Mouse (Mus musculus) MEL (cell line): ENCODE measurements at regions not wholly inside any gene's neighbourhood (a gene's known extent, or its start where the extent isn't known, plus 50 kb on each side); places are given as distances from the start of the nearest gene placed in this dataset.

ENCODE experiments used
- DNase-seq: peaks from one replicate; pipeline ENCODE4 v3.0.0; 2011; ENCODE audit warnings: low read depth, low spot score
- H3K27ac ChIP-seq: 2 replicates; pipeline ENCODE4 v1.5.1; 2012; ENCODE audit warnings: low read depth, mild to moderate bottlenecking, control low read depth, low read length, moderate library complexity; ENCODE audit not compliant: control insufficient read depth
- H3K27me3 ChIP-seq, 2 experiments: fragments of 150-350 bp in 1 of 2; sonication (generic) in 1 of 2; 2 replicates each; pipeline ENCODE4 v1.6.1; 2012; ENCODE audit warnings: low read length in 2 of 2, mild to moderate bottlenecking in 2 of 2, improper control_type of control experiment in 1 of 2, moderate library complexity in 1 of 2; ENCODE audit not compliant: insufficient read depth in 2 of 2, control insufficient read depth in 1 of 2
- H3K36me3 ChIP-seq, 2 experiments: 2 replicates each; pipeline ENCODE4 v1.6.1; 2012 to 2014; ENCODE audit warnings: low read length in 2 of 2, improper control_type of control experiment in 1 of 2, inconsistent platforms in 1 of 2, mild to moderate bottlenecking in 1 of 2; ENCODE audit not compliant: insufficient read depth in 2 of 2, control insufficient read depth in 1 of 2
- H3K4me1 ChIP-seq, 2 experiments: fragments of 150-350 bp in 1 of 2; sonication (generic) in 1 of 2; 2 replicates each; pipeline ENCODE4 v1.6.1; 2012; ENCODE audit warnings: low read length in 2 of 2, improper control_type of control experiment in 1 of 2, mild to moderate bottlenecking in 1 of 2; ENCODE audit not compliant: insufficient read depth in 2 of 2, control insufficient read depth in 1 of 2
- H3K4me3 ChIP-seq, 2 experiments: fragments of 150-350 bp in 1 of 2; sonication (generic) in 1 of 2; 2 replicates each; pipeline ENCODE4 v1.5.1; 2012; ENCODE audit warnings: low read depth in 2 of 2, low read length in 2 of 2, mild to moderate bottlenecking in 2 of 2, moderate library complexity in 2 of 2, control low read depth in 1 of 2, improper control_type of control experiment in 1 of 2; ENCODE audit not compliant: control insufficient read depth in 1 of 2, insufficient read depth in 1 of 2
- H3K79me2 ChIP-seq: 2 replicates; pipeline ENCODE4 v1.6.1; 2012; ENCODE audit warnings: mild to moderate bottlenecking, low read length, moderate library complexity; ENCODE audit not compliant: control insufficient read depth, poor library complexity, insufficient read depth
- H3K9ac ChIP-seq: 2 replicates; pipeline ENCODE4 v1.6.1; 2012; ENCODE audit warnings: low read depth, mild to moderate bottlenecking, control low read depth, low read length, moderate library complexity; ENCODE audit not compliant: control insufficient read depth, poor library complexity, severe bottlenecking
- H3K9me3 ChIP-seq: fragments of 150-350 bp; sonication (generic); replicated peaks from 2 replicates; pipeline ENCODE4 v1.6.1; 2012; ENCODE audit warnings: mild to moderate bottlenecking, low read length, improper control_type of control experiment, moderate library complexity; ENCODE audit not compliant: insufficient read depth
- BHLHE40 ChIP-seq: IDR thresholded peaks from 2 replicates; pipeline ENCODE4 v1.6.1; 2012; ENCODE audit warnings: low read depth, mild to moderate bottlenecking, inconsistent platforms, low read length, improper control_type of control experiment, borderline replicate concordance
- E2F4 ChIP-seq: IDR thresholded peaks from 2 replicates; pipeline ENCODE4 v1.6.1; 2011; ENCODE audit warnings: low read depth, low read length, improper control_type of control experiment, borderline replicate concordance
- ELF1 ChIP-seq: IDR thresholded peaks from 2 replicates; pipeline ENCODE4 v1.6.1; 2014; ENCODE audit warnings: low read depth, mild to moderate bottlenecking, inconsistent platforms, low read length, improper control_type of control experiment, moderate library complexity
- EP300 ChIP-seq, 2 experiments: IDR thresholded peaks; 2 replicates each; pipeline ENCODE4 v1.6.1; 2011; ENCODE audit warnings: improper control_type of control experiment in 2 of 2, low read length in 2 of 2, low read depth in 1 of 2, mild to moderate bottlenecking in 1 of 2
- GABPA ChIP-seq: IDR thresholded peaks from 2 replicates; pipeline ENCODE4 v1.6.1; 2012; ENCODE audit warnings: low read depth, mild to moderate bottlenecking, inconsistent platforms, low read length, improper control_type of control experiment, moderate library complexity
- GATA1 ChIP-seq: IDR thresholded peaks from 2 replicates; pipeline ENCODE4 v1.6.1; 2011; ENCODE audit warnings: low read depth, low read length, improper control_type of control experiment
- MAFK ChIP-seq: IDR thresholded peaks from 2 replicates; pipeline ENCODE4 v1.6.1; 2011; ENCODE audit warnings: low read depth, mild to moderate bottlenecking, low read length, improper control_type of control experiment, borderline replicate concordance
- MXI1 ChIP-seq: IDR thresholded peaks from 2 replicates; pipeline ENCODE4 v1.6.1; 2011; ENCODE audit warnings: mild to moderate bottlenecking, low read depth, low read length, improper control_type of control experiment
- MYC ChIP-seq: IDR thresholded peaks from 2 replicates; pipeline ENCODE4 v1.6.1; 2011; ENCODE audit warnings: low read depth, mild to moderate bottlenecking, low read length, improper control_type of control experiment, moderate library complexity
- NRF1 ChIP-seq: IDR thresholded peaks from 2 replicates; pipeline ENCODE4 v1.6.1; 2014; ENCODE audit warnings: low read depth, mild to moderate bottlenecking, inconsistent platforms, low read length, improper control_type of control experiment, moderate library complexity; ENCODE audit not compliant: poor library complexity, insufficient read depth, severe bottlenecking
- POLR2AphosphoS5 ChIP-seq: IDR thresholded peaks from 2 replicates; pipeline ENCODE4 v1.6.1; 2012; ENCODE audit warnings: low read depth, borderline replicate concordance, mild to moderate bottlenecking, inconsistent platforms, low read length, moderate library complexity, mixed read lengths
- RAD21 ChIP-seq: IDR thresholded peaks from 2 replicates; pipeline ENCODE4 v1.6.1; 2011; ENCODE audit warnings: mild to moderate bottlenecking, low read depth, low read length, improper control_type of control experiment
- RCOR1 ChIP-seq: IDR thresholded peaks from 2 replicates; pipeline ENCODE4 v1.6.1; 2012; ENCODE audit warnings: low read depth, mild to moderate bottlenecking, inconsistent platforms, low read length, improper control_type of control experiment
- SMC3 ChIP-seq: IDR thresholded peaks from 2 replicates; pipeline ENCODE4 v1.6.1; 2011; ENCODE audit warnings: low read depth, low read length, improper control_type of control experiment
- TBP ChIP-seq: IDR thresholded peaks from 2 replicates; pipeline ENCODE4 v1.8.0; 2011; ENCODE audit warnings: low read depth, low read length, improper control_type of control experiment
- TCF12 ChIP-seq: IDR thresholded peaks from 2 replicates; pipeline ENCODE4 v1.6.1; 2014; ENCODE audit warnings: low read depth, mild to moderate bottlenecking, inconsistent platforms, low read length, improper control_type of control experiment, moderate library complexity
- USF2 ChIP-seq, 2 experiments: IDR thresholded peaks; 2 replicates each; pipeline ENCODE4 v1.6.1; 2011 to 2012; ENCODE audit warnings: improper control_type of control experiment in 2 of 2, low read length in 2 of 2, borderline replicate concordance in 1 of 2, inconsistent platforms in 1 of 2, low read depth in 1 of 2, mild to moderate bottlenecking in 1 of 2; ENCODE audit not compliant: insufficient read depth in 1 of 2
- ZC3H11A ChIP-seq: IDR thresholded peaks from 2 replicates; pipeline ENCODE4 v1.6.1; 2012; ENCODE audit warnings: low read depth, mild to moderate bottlenecking, inconsistent platforms, low read length, improper control_type of control experiment
- ZKSCAN1 ChIP-seq: IDR thresholded peaks from 2 replicates; pipeline ENCODE4 v1.6.1; 2012; ENCODE audit warnings: low read depth, mild to moderate bottlenecking, inconsistent platforms, low read length, improper control_type of control experiment, moderate library complexity
- ZMIZ1 ChIP-seq: IDR thresholded peaks from 2 replicates; pipeline ENCODE4 v1.6.1; 2012; ENCODE audit warnings: low read depth, mild to moderate bottlenecking, inconsistent platforms, low read length, improper control_type of control experiment, moderate library complexity
- ZNF384 ChIP-seq: IDR thresholded peaks from 2 replicates; pipeline ENCODE4 v1.6.1; 2012; ENCODE audit warnings: low read depth, mild to moderate bottlenecking, inconsistent platforms, low read length, improper control_type of control experiment

DNA sequence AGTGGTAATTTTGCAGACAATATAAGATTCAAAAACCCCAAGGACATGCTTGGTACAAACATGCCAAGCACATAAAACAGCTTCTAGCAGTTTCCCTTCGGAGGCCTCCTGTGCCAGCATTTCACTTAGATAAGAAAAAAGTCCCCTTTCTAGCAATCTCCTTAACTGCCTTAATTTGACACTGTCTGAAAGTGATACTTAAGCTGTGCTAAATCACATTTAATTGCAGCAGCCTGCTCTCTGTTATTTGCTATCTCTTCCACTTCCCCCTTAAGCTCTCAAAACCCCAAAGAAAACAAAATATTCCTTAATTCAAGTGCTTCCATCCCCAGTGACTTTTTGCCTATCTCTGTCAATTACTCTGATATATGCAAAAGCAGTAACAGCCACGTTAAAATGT, 86.9 kb upstream of the Prokr2 start:
- no peak overlapping the region for H3K27ac ChIP-seq
- H3K9ac ChIP-seq = no peak overlapping the region
- no peak for DNase-seq
- no peaks in the 10 kb centered on the region for H3K36me3 ChIP-seq
- peaks cover 0 to 2% of the 10 kb centered on the region in 2 experiments; a peak in 1 of 4 replicates for H3K27me3 ChIP-seq
- H3K79me2 ChIP-seq = no peaks in the 10 kb centered on the region
- no peaks in the 10 kb centered on the region for H3K9me3 ChIP-seq
- no peak overlapping the region for H3K4me3 ChIP-seq
- TF ChIP-seq MYC (no peak), RCOR1 (no peak), NRF1 (no peak), USF2 (IDR thresholded peaks at IDR 0.05; ENCODE audit: borderline replicate concordance in 1 of 2, insufficient read depth in 1 of 2, low read depth in 1 of 2, low read length in 2 of 2) (no peak), ZKSCAN1 (no peak), MXI1 (no peak), RAD21 (no peak), ZNF384 (no peak), MAFK (no peak), E2F4 (no peak), GABPA (no peak), EP300 (IDR thresholded peaks at IDR 0.05; ENCODE audit: low read depth in 1 of 2, low read length in 2 of 2) (no peak), ZC3H11A (no peak), GATA1 (no peak), ELF1 (no peak), TBP (no peak)
- no peaks in the 10 kb centered on the region for H3K4me1 ChIP-seq

DNA sequence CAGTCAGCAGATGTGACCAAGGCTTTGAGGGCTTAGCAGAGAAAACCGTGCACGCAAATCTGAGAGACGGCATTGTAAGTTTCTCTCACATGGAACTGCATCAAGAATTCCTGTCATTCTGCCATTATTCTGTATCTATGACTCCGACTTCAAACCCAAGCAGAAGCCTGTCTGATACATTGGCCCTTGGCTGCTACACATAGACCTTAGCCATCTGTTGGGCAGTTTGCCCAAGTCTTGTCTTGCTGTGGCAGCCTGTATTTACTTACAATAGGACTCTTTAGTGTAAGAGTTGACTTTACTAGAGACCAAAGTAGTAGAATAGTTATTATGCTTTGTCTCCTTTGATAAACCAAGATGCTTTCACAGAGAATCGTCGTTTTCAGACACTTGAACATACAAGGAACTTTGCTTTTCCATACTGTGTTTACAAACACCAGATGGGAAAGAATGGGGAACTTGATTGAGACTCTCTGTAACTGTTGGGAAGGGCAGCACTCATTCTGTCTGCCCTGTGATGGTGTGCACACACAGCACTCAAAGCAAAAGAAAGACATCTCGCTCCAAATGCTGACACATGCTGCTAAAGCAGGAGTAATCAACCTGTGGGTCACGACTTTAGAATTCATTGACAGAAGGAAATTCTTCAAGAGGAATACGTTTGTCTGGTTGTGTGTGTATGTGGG, 83.9 kb upstream of the Prokr2 start:
- Histone ChIP-seq H3K79me2 (no peaks in the 10 kb centered on the region), H3K4me1 (no peaks in the 10 kb centered on the region), H3K27me3 (peaks cover 0 to 2% of the 10 kb centered on the region in 2 experiments; a peak in 1 of 4 replicates), H3K9me3 (no peaks in the 10 kb centered on the region), H3K4me3 (no peak overlapping the region), H3K9ac (no peak overlapping the region), H3K36me3 (no peaks in the 10 kb centered on the region), H3K27ac (no peak overlapping the region)
- TF ChIP-seq BHLHE40 (no peak), ELF1 (no peak), SMC3 (no peak), USF2 (IDR thresholded peaks at IDR 0.05; ENCODE audit: borderline replicate concordance in 1 of 2, insufficient read depth in 1 of 2, low read depth in 1 of 2, low read length in 2 of 2) (no peak), NRF1 (no peak), TBP (no peak), ZMIZ1 (no peak), ZKSCAN1 (no peak), ZC3H11A (no peak), MYC (no peak), POLR2AphosphoS5 (no peak), E2F4 (no peak), MXI1 (no peak), TCF12 (no peak)
- no peak for DNase-seq
